Mouse (Mus musculus) midbrain, embryonic 13.5 days (tissue): ENCODE data around the gene Emilin3. TPM values are rescaled to one million over a fixed set of nuclear protein-coding genes. Genes with fewer than 3 reads are reported as not detected.

Experiments
- ATAC-seq: fragments of 200-750 bp; cut with Nextera tagmentation; 2 replicates; pipeline ENCODE4 v1.8.0; 2017; ENCODE audit warnings: mild to moderate bottlenecking, moderate TSS enrichment, moderate library complexity
- H3K27ac ChIP-seq: fragments of 300-500 bp; sonication (generic); 2 replicates; pipeline ENCODE4 v1.5.1; 2015; ENCODE audit warnings: inconsistent platforms, mild to moderate bottlenecking, moderate library complexity
- H3K27me3 ChIP-seq: fragments of 300-500 bp; sonication (generic); 2 replicates; pipeline ENCODE4 v1.6.1; 2015; ENCODE audit warnings: mild to moderate bottlenecking, inconsistent platforms
- H3K36me3 ChIP-seq: fragments of 300-500 bp; sonication (generic); 2 replicates; pipeline ENCODE4 v1.6.1; 2015; ENCODE audit warnings: mild to moderate bottlenecking, inconsistent platforms
- H3K4me1 ChIP-seq: fragments of 300-500 bp; sonication (generic); replicated peaks from 2 replicates; pipeline ENCODE4 v1.6.1; 2015; ENCODE audit warnings: inconsistent platforms
- H3K4me2 ChIP-seq: fragments of 300-500 bp; sonication (generic); replicated peaks from 2 replicates; pipeline ENCODE4 v1.6.1; 2015; ENCODE audit warnings: moderate library complexity, mild to moderate bottlenecking, inconsistent platforms
- H3K4me3 ChIP-seq: fragments of 300-500 bp; sonication (generic); replicated peaks from 2 replicates; pipeline ENCODE4 v1.5.1; 2015; ENCODE audit warnings: mild to moderate bottlenecking, inconsistent platforms
- H3K9ac ChIP-seq: fragments of 300-500 bp; sonication (generic); replicated peaks from 2 replicates; pipeline ENCODE4 v1.6.1; 2015; ENCODE audit warnings: mild to moderate bottlenecking, inconsistent platforms
- H3K9me3 ChIP-seq: fragments of 300-500 bp; sonication (generic); 2 replicates; pipeline ENCODE4 v1.6.1; 2016; ENCODE audit warnings: mild to moderate bottlenecking, inconsistent platforms
- WGBS: fragments of 180-500 bp; shearing (Covaris S2); methylation state at CpG from one replicate; pipeline ENCODE4 v1.1.7; 2015; 5-methylcytosine and 5-hydroxymethylcytosine counted together
- polyA plus RNA-seq: library from polyadenylated mRNA; unstranded; fragments of >200 nt; fragmentation: Nextera tagmentation; extraction: Ambion mirVana; gene quantifications from 2 replicates; pipeline ENCODE4 v1.2.1, GENCODE M21; 2015

The Emilin3 gene
- polyA plus RNA-seq, 1 experiment from 2014 or later: 0.98 TPM

GRCm38 (mm10) chr2:160884830-160885229, 27.3 kb downstream of the Emilin3 start:
- no peaks in the 10 kb centered on the region for H3K36me3 ChIP-seq

DNA sequence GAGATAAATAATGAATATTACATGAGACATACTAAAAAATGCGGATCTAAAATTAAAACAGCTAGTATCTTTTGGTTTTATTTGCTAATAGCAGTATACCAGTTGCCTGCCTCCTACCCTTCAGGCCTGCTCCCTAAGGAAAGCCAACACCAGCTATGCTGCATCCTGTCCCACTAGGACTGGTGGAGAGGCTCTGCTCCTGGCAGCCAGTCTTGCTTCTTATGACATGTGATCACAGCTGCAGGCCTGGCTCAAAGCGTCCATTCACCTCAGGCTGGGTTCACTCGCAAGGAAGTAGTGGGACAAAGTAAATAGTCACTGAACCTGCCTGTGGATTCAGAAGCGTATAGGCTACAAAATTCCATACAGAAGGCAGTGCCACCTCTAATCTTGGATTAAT, 28.2 kb downstream of the Emilin3 start:
- no peak for ATAC-seq
- Histone ChIP-seq H3K27ac (no peak overlapping the region), H3K4me2 (no peak overlapping the region), H3K36me3 (no peaks in the 10 kb centered on the region), H3K27me3 (peaks cover 13% of the 10 kb centered on the region), H3K9me3 (no peaks in the 10 kb centered on the region), H3K4me3 (no peak overlapping the region), H3K9ac (no peak overlapping the region), H3K4me1 (peaks cover 14% of the 10 kb centered on the region)
- WGBS: 81% methylated on average over 4 of the region's 4 CpGs

More at GRCm38 (mm10) chr2:160884830-160885229, 27.3 kb downstream of the Emilin3 start:
- H3K27ac ChIP-seq: no peak overlapping the region
- WGBS: 26% methylated on average over 2 of the region's 2 CpGs
- no peak overlapping the region for H3K9ac ChIP-seq
- H3K4me2 ChIP-seq: no peak overlapping the region
- H3K27me3 ChIP-seq: peaks cover 15% of the 10 kb centered on the region
- peaks cover 14% of the 10 kb centered on the region for H3K4me1 ChIP-seq
- H3K9me3 ChIP-seq: no peaks in the 10 kb centered on the region
- H3K4me3 ChIP-seq: no peak overlapping the region
- no peak for ATAC-seq

- 77% methylated on average over 5 of the region's 5 CpGs for WGBS
- Histone ChIP-seq H3K36me3 (no peaks in the 10 kb centered on the region), H3K27ac (no peak overlapping the region), H3K4me2 (no peak overlapping the region), H3K9ac (no peak overlapping the region), H3K9me3 (no peaks in the 10 kb centered on the region), H3K4me3 (no peak overlapping the region), H3K27me3 (no peaks in the 10 kb centered on the region), H3K4me1 (peaks cover 4% of the 10 kb centered on the region)
- ATAC-seq: no peak
Measured at GRCm38 (mm10) chr2:160882436-160882835, 29.7 kb downstream of the Emilin3 start.

- no peak overlapping the region for H3K4me3 ChIP-seq
- no peak for ATAC-seq
- H3K27me3 ChIP-seq: no peaks in the 10 kb centered on the region
- no peak overlapping the region for H3K4me2 ChIP-seq
- 62% methylated on average over 6 of the region's 6 CpGs for WGBS
- H3K4me1 ChIP-seq: no peaks in the 10 kb centered on the region
- H3K27ac ChIP-seq: no peak overlapping the region
- no peaks in the 10 kb centered on the region for H3K9me3 ChIP-seq
- H3K9ac ChIP-seq: no peak overlapping the region
- H3K36me3 ChIP-seq: no peaks in the 10 kb centered on the region
Measured at GRCm38 (mm10) chr2:160881462-160882101, 30.5 kb downstream of the Emilin3 start.

DNA sequence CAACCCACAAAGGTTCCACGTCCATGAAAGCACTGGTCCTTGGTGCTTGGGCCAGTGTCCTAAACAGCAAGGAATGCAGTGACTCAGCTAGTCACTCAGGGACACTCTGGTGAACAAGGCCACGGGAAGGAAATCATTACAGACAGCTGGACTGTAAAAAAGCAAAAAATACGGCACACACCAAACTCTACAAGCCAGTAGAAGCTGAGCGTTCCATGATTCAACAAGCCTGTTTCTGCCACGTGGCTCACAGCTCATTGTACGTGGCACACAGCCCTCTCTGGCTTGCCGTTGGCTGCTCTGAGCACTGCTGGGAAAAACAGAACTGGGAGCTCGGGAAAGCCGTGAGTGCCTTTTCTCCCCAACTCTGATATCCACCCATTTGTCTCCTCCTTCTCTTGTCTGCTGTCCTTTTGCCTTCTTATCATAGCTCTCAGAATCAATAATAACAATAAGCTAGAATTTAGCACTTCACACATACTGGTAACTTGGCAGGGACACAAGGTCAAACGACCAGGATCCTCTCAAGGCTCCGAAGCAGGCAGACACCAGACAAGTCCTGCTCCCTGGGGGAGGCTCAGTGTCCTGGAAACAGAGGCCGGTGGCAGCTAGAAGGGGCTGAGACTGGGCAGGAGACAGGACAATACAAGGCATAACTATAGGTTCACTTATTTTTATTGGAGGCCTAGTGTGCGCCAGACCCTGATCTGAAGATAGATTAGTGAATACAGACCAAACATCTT, 31.5 kb downstream of the Emilin3 start, which contains the start of gene Lpin3:
Gene Lpin3, plus strand, starts transcription at position 218 of the 743 bp plus-strand sequence.
- 74% methylated on average over 13 of the region's 13 CpGs for WGBS

GRCm38 (mm10) chr2:160876115-160876514, 36.0 kb downstream of the Emilin3 start:
- no peak overlapping the region for H3K27ac ChIP-seq
- H3K9me3 ChIP-seq: no peaks in the 10 kb centered on the region
- peaks cover 12% of the 10 kb centered on the region for H3K4me1 ChIP-seq
- no peaks in the 10 kb centered on the region for H3K27me3 ChIP-seq
- no peaks in the 10 kb centered on the region for H3K36me3 ChIP-seq
- no peak overlapping the region for H3K9ac ChIP-seq
- no peak overlapping the region for H3K4me3 ChIP-seq
- no peak for ATAC-seq
- no peak overlapping the region for H3K4me2 ChIP-seq
- 91% methylated on average over 4 of the region's 4 CpGs for WGBS

More for the DNA sequence above, 31.5 kb downstream of the Emilin3 start, which contains the start of gene Lpin3:
- Histone ChIP-seq H3K4me1 (no peaks in the 10 kb centered on the region), H3K27me3 (no peaks in the 10 kb centered on the region), H3K36me3 (no peaks in the 10 kb centered on the region), H3K9me3 (no peaks in the 10 kb centered on the region), H3K4me3 (no peak within 1 kb of the TSS), H3K4me2 (no peak within 1 kb of the TSS), H3K27ac (no peak within 1 kb of the TSS), H3K9ac (no peak within 1 kb of the TSS; the same call in 1 of the 2 replicates)
- ATAC-seq: no peak

GRCm38 (mm10) chr2:160874231-160874877, 37.8 kb downstream of the Emilin3 start:
- H3K27me3 ChIP-seq: no peaks in the 10 kb centered on the region
- H3K27ac ChIP-seq: no peak overlapping the region
- no peaks in the 10 kb centered on the region for H3K9me3 ChIP-seq
- H3K4me2 ChIP-seq: no peak overlapping the region
- 91% methylated on average over 5 of the region's 5 CpGs for WGBS
- H3K4me1 ChIP-seq: peaks cover 15% of the 10 kb centered on the region
- H3K36me3 ChIP-seq: no peaks in the 10 kb centered on the region
- no peak overlapping the region for H3K4me3 ChIP-seq
- ATAC-seq: no peak
- H3K9ac ChIP-seq: no peak overlapping the region

DNA sequence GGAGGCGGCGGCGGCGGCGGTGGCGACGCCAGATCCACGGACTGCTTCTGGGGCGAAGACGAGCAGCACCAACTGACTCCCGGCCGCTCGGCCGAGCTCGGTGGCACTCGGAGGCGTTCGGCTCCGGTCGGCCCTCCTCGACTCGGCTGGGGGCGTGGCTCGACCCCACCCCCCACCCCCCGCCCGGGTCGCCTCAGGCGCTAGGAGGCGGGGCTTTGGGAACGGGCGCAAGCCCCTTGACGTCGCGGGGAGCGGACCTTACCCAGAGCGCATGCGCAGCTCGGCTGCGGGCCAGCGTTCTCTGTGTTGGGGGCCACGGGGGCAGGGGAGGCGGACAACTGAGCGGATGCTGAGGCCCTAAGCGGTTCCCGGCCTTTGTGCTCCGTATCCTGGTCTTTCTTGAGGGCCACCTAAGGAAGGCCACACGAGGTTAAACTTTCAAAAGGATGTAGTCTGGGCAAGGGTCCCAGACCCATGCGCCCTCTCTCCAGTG, 39.2 kb downstream of the Emilin3 start, which contains the start of gene Zhx3:
Gene Zhx3, minus strand, starts transcription at position 109 of the 493 bp plus-strand sequence.
- Histone ChIP-seq H3K27ac (peak within 1 kb of the TSS; percentile 99), H3K27me3 (no peaks in the 10 kb centered on the region), H3K36me3 (no peaks in the 10 kb centered on the region), H3K4me1 (peaks cover 18% of the 10 kb centered on the region), H3K4me3 (peak within 1 kb of the TSS; percentile 84), H3K9ac (peak within 1 kb of the TSS; percentile 97), H3K4me2 (peak within 1 kb of the TSS; percentile 74), H3K9me3 (no peaks in the 10 kb centered on the region)
- ATAC-seq: peak; percentile 98
- WGBS: 1% methylated on average over 39 of the region's 48 CpGs

DNA sequence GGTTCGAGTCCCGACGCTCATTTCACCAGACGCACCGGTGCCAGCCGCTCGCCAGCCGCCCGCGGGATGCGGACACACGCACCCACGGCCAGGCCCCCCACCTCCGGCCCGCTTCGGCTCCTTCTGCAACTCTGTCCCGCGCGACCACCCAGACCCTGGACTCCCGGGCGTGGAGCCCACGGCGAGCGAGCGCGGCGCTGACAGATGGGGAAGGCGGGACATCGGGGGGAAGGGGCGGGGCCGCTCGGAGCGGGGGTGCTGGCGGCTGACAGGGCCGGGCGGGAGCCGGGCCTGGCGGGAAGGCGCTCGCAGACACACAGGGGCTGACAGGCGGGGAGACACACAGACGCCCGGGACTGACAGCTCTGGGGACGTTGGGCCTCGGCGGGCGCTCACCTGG, 39.7 kb downstream of the Emilin3 start:
- H3K27me3 ChIP-seq: no peaks in the 10 kb centered on the region
- peak overlapping the region; percentile 84 for H3K4me3 ChIP-seq
- peak; percentile 92 for ATAC-seq
- peak overlapping the region; percentile 99 for H3K27ac ChIP-seq
- H3K4me1 ChIP-seq: peaks cover 18% of the 10 kb centered on the region
- peak overlapping the region; percentile 97 for H3K9ac ChIP-seq
- H3K36me3 ChIP-seq: no peaks in the 10 kb centered on the region
- peak overlapping the region; percentile 74 for H3K4me2 ChIP-seq
- no peaks in the 10 kb centered on the region for H3K9me3 ChIP-seq
- 0% methylated on average over 43 of the region's 47 CpGs for WGBS

DNA sequence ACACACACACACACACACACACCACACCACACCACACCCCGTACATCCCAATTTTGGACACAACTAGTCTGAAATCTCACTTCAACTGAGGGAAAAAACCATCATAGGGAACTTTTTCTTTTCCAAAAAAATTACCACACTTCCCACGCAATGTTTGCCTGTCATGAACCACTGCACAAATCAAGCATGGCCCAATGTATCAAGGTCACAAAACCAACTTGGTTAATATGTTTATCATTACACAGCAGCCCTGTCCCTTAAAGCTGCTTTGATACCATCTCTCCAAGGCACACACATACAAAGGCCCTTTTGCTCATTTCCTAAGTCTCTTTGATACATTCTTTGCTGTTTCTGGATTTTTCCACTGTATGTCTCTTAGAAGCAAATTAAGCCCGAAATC, 40.8 kb downstream of the Emilin3 start:
- H3K27ac ChIP-seq: no peak overlapping the region
- no peaks in the 10 kb centered on the region for H3K36me3 ChIP-seq
- no peaks in the 10 kb centered on the region for H3K27me3 ChIP-seq
- H3K4me1 ChIP-seq: peaks cover 18% of the 10 kb centered on the region
- H3K4me2 ChIP-seq: peak overlapping the region; percentile 29
- H3K9ac ChIP-seq: no peak overlapping the region; the same call in 1 of the 2 replicates
- ATAC-seq: no peak
- no peaks in the 10 kb centered on the region for H3K9me3 ChIP-seq
- H3K4me3 ChIP-seq: 0 out of 2 replicates have a peak overlapping the region, but pooled peaks have one; percentile 9
- 84% methylated on average over 3 of the region's 3 CpGs for WGBS

DNA sequence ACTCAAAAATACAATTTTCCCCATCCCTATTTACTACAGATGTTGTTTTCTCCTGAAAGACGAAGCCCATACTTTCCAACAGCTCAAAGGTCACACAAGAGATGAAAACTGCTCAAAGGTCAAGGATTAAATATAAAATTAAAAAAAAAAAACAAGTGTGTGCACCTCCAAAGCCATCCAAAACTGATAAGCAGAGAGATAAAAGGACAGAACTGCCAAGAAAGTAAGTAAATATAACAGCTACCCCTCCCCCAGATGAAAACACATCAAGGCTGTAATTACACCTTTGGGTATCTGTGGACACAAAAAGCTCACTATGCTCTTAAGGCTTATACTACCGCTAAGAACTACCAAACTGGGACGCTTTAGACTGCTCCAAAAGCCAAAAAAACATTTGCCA, 42.7 kb downstream of the Emilin3 start:
- Histone ChIP-seq H3K4me1 (peaks cover 18% of the 10 kb centered on the region), H3K4me3 (no peak overlapping the region), H3K27ac (no peak overlapping the region)

GRCm38 (mm10) chr2:160865266-160865665, 46.9 kb downstream of the Emilin3 start:
- ATAC-seq: no peak

More for the DNA sequence above, 42.7 kb downstream of the Emilin3 start:
- no peaks in the 10 kb centered on the region for H3K9me3 ChIP-seq
- H3K27me3 ChIP-seq: no peaks in the 10 kb centered on the region
- no peak overlapping the region for H3K9ac ChIP-seq
- no peaks in the 10 kb centered on the region for H3K36me3 ChIP-seq
- no peak overlapping the region for H3K4me2 ChIP-seq
- 82% methylated on average over 3 of the region's 3 CpGs for WGBS
- no peak for ATAC-seq

More at GRCm38 (mm10) chr2:160865266-160865665, 46.9 kb downstream of the Emilin3 start:
- Histone ChIP-seq H3K27ac (no peak overlapping the region), H3K4me1 (0 out of 2 replicates have a peak, but pooled peaks cover 3% of the 10 kb centered on the region), H3K27me3 (no peaks in the 10 kb centered on the region), H3K9me3 (no peaks in the 10 kb centered on the region), H3K9ac (no peak overlapping the region), H3K36me3 (no peaks in the 10 kb centered on the region), H3K4me3 (no peak overlapping the region), H3K4me2 (no peak overlapping the region)
- whole genome bisulfite sequencing: 74% methylated on average over 2 of the region's 2 CpGs
